Mouse (Mus musculus): ENCODE data around the gene Bbc3.

DNA sequence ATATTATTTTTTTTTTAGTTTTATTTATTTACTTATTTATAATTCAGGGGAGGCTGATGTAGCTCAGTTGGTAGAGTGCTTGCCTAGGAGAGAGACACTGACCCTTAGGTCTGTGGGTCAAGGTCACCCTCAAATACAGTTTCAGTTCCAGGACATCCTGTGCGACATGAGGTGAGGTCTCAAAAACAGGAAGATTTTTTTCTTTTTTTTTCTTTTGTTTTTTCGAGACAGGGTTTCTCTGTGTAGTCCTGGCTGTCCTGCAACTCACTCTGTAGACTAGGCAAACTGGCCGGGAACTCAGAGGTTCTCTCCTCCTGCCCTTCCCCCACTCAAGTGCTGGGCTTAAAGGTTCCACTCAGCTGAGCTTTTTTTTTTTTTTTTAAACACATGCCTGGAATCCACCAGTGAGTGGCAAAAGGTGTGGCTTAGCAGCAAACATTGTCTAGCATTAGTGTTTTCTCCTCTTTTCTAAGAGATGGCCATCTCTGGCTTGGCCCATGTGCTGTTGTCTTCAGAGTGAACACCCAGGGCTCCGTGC, 7.1 kb downstream of the Bbc3 start:
- TF ChIP-seq POLR2A (IDR thresholded peaks at IDR 0.05; ENCODE audit: borderline replicate concordance, control insufficient read depth, low read depth, low read length) (no peak), CTCF (IDR thresholded peaks at IDR 0.05; ENCODE audit: control insufficient read depth, insufficient read depth, low read length) (no peak)
